Comparison of ENCODE assay signal across 8 mouse cellular contexts in the genomic region with DNA sequence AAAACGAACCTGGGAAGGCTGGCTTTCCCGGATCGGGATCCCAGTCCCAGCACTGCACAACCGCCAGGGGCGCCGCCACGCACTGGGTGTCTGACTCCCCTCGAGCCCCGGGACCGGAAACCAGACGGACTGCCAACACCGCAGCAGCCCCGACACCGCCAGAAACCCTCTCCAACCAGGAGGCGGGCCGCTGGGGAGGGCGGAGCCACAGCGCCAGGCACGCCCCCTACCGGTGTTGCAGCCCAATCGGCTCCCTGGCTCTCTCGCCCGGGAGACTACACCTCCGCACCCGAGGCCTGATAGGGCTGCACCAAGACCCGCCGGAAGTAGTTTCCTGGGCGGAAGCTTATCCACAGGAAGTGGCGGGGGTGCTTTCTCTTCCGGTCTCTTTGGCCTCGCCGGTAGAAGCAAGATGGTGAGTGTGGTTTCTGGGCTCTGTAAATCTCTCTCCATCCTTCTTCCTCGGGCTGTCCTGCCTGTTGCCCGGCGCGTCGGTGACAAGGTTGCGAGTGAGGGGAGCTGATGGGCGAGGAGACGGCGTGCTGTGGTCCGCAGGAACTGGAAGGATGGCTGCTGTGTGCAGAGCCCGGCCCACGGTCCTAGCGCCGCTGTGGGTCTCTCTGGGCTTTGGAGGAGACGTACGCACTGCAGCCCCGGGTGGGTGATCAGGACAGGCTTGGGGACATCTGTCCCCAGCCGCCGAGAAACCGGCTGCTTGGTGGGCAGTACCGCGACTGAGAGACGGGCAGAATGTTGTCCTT. TPM values are rescaled to one million over a fixed set of nuclear protein-coding genes. Genes with fewer than 3 reads are reported as not detected.
DNase-seq lines count a peak whose midpoint lies in the region; ATAC-seq and TF ChIP-seq lines count a peak whose summit lies in the region.

Gene Rpl37, plus strand, starts transcription at position 376 of the 761 bp plus-strand sequence.

- TF ChIP-seq POLR2A in kidney, adult 2 months (IDR thresholded peaks at IDR 0.05; ENCODE audit: low read depth, low read length), result peak; percentile 32
- peak; percentile 49 for TF ChIP-seq POLR2A in spleen, adult 2 months (IDR thresholded peaks at IDR 0.05; ENCODE audit: low read depth, low read length)

- under 1% methylated on average over 54 of the region's 55 CpGs for WGBS in embryonic facial prominence, embryonic 13.5 days
- WGBS in kidney, adult 2 months, result under 1% methylated on average over 55 of the region's 55 CpGs
- under 1% methylated on average over 55 of the region's 55 CpGs for WGBS in limb, embryonic 12.5 days
- 0% methylated on average over 55 of the region's 55 CpGs for WGBS in midbrain, embryonic 15.5 days
- WGBS in spleen, adult 2 months, result under 1% methylated on average over 55 of the region's 55 CpGs

- H3K9me3 ChIP-seq in embryonic facial prominence, embryonic 13.5 days, result no peaks in the 10 kb centered on the region
- H3K9me3 ChIP-seq in limb, embryonic 12.5 days, result no peaks in the 10 kb centered on the region
- H3K9me3 ChIP-seq in midbrain, embryonic 15.5 days, result no peaks in the 10 kb centered on the region

- peak within 1 kb of the TSS; percentile 98 for H3K4me3 ChIP-seq in embryonic facial prominence, embryonic 13.5 days
- H3K4me3 ChIP-seq in kidney, adult 2 months (ENCODE audit: insufficient read depth, low read depth, low read length), result peak within 1 kb of the TSS; percentile 83
- peak within 1 kb of the TSS; percentile 87 for H3K4me3 ChIP-seq in limb, embryonic 12.5 days (replicated peaks)
- H3K4me3 ChIP-seq in midbrain, embryonic 15.5 days, result peak within 1 kb of the TSS; percentile 74
- peak within 1 kb of the TSS; percentile 85 for H3K4me3 ChIP-seq in spleen, adult 2 months (ENCODE audit: extremely low read depth, insufficient read depth, insufficient read length)

- TF ChIP-seq CTCF in kidney, adult 2 months (conservative IDR thresholded peaks at IDR 0.05; ENCODE audit: insufficient read depth, insufficient read length, low read depth, low read length), result peak; percentile 47; the same call in 1 of the 2 replicates
- peak; percentile 46; the same call in 1 of the 2 replicates for TF ChIP-seq CTCF in spleen, adult 2 months (IDR thresholded peaks at IDR 0.05; ENCODE audit: extremely low read depth, insufficient read depth, insufficient read length, insufficient replicate concordance)

- peak within 1 kb of the TSS; percentile 69 for H3K4me2 ChIP-seq in embryonic facial prominence, embryonic 13.5 days
- H3K4me2 ChIP-seq in limb, embryonic 12.5 days, result peak within 1 kb of the TSS; percentile 80
- H3K4me2 ChIP-seq in midbrain, embryonic 15.5 days, result peak within 1 kb of the TSS; percentile 78

- peak within 1 kb of the TSS; percentile 93 for H3K27ac ChIP-seq in embryonic facial prominence, embryonic 13.5 days
- H3K27ac ChIP-seq in kidney, adult 2 months (ENCODE audit: insufficient read depth, low read depth, low read length), result peak within 1 kb of the TSS; percentile 90
- H3K27ac ChIP-seq in limb, embryonic 12.5 days, result peak within 1 kb of the TSS; percentile 97
- H3K27ac ChIP-seq in midbrain, embryonic 15.5 days, result peak within 1 kb of the TSS; percentile 86
- peak within 1 kb of the TSS; percentile 88 for H3K27ac ChIP-seq in spleen, adult 2 months (ENCODE audit: insufficient read depth, low read length)

- no peaks in the 10 kb centered on the region for H3K27me3 ChIP-seq in embryonic facial prominence, embryonic 13.5 days
- H3K27me3 ChIP-seq in kidney, adult 2 months (replicated peaks; ENCODE audit: control insufficient read depth, insufficient read depth, low read length), result no peaks in the 10 kb centered on the region
- H3K27me3 ChIP-seq in limb, embryonic 12.5 days, result no peaks in the 10 kb centered on the region
- H3K27me3 ChIP-seq in midbrain, embryonic 15.5 days (replicated peaks), result no peaks in the 10 kb centered on the region
- H3K27me3 ChIP-seq in spleen, adult 2 months (ENCODE audit: control insufficient read depth, insufficient read depth, low read length), result no peaks in the 10 kb centered on the region

- DNase-seq in 3134 (ENCODE audit: extremely low read depth, insufficient read length, low spot score), result peak; percentile 100
- peak; percentile 100 for DNase-seq in adrenal gland, postnatal 36 days
- DNase-seq in heart, adult 18-20 months, result peak; percentile 98 to 99
- peak; percentile 99 for DNase-seq in kidney, adult 2 months
- DNase-seq in spleen, adult 2 months (ENCODE audit: low read depth in 1 of 2, low spot score in 2 of 2), result peak; percentile 96 to 99

- peaks cover 12% of the 10 kb centered on the region for H3K4me1 ChIP-seq in embryonic facial prominence, embryonic 13.5 days
- H3K4me1 ChIP-seq in kidney, adult 2 months (ENCODE audit: control insufficient read depth, insufficient read depth, low read length), result peaks cover 5% of the 10 kb centered on the region; the same call in 1 of the 2 replicates
- H3K4me1 ChIP-seq in limb, embryonic 12.5 days (replicated peaks), result peaks cover 17% of the 10 kb centered on the region
- H3K4me1 ChIP-seq in midbrain, embryonic 15.5 days, result peaks cover 26% of the 10 kb centered on the region
- H3K4me1 ChIP-seq in spleen, adult 2 months (ENCODE audit: control insufficient read depth, insufficient read depth, insufficient read length), result no peaks in the 10 kb centered on the region; the same call in 1 of the 2 replicates

- peaks cover 39% of the 10 kb centered on the region for H3K36me3 ChIP-seq in embryonic facial prominence, embryonic 13.5 days
- H3K36me3 ChIP-seq in kidney, adult 2 months (ENCODE audit: control insufficient read depth, insufficient read depth, low read length), result peaks cover 4% of the 10 kb centered on the region; the same call in 1 of the 2 replicates
- H3K36me3 ChIP-seq in limb, embryonic 12.5 days, result peaks cover 41% of the 10 kb centered on the region
- H3K36me3 ChIP-seq in midbrain, embryonic 15.5 days (replicated peaks), result peaks cover 28% of the 10 kb centered on the region
- peaks cover 25% of the 10 kb centered on the region for H3K36me3 ChIP-seq in spleen, adult 2 months (ENCODE audit: control insufficient read depth, insufficient read depth, low read length)

- H3K9ac ChIP-seq in embryonic facial prominence, embryonic 13.5 days, result peak within 1 kb of the TSS; percentile 97
- peak within 1 kb of the TSS; percentile 91 for H3K9ac ChIP-seq in limb, embryonic 12.5 days (replicated peaks)
- peak within 1 kb of the TSS; percentile 73 for H3K9ac ChIP-seq in midbrain, embryonic 15.5 days

- ATAC-seq in embryonic facial prominence, embryonic 13.5 days (ENCODE audit: insufficient number of reproducible peaks, insufficient read depth, low FRiP score, low TSS enrichment, low read depth), result peak; percentile 99
- peak; percentile 98 for ATAC-seq in limb, embryonic 12.5 days (ENCODE audit: insufficient number of reproducible peaks, insufficient read depth, low FRiP score, low TSS enrichment, low read depth)
- ATAC-seq in midbrain, embryonic 15.5 days (replicated peaks), result peak; percentile 99

RNA-seq across cellular contexts. Expression of gene Rpl37, which starts in this region (rescaled TPM):
- total RNA-seq in adrenal gland, postnatal 36 days (2021), result 100 to 1,000 TPM; 399 to 467 TPM
- 596 and 689 TPM in 2 replicates for polyA plus RNA-seq in embryonic facial prominence, embryonic 13.5 days (2015; fragmentation: Nextera tagmentation; extraction: Ambion mirVana)
- 100 to 1,000 TPM; 208 to 218 TPM for total RNA-seq in heart, adult 18-20 months (2021)
- 663 and 821 TPM in 2 replicates for polyA plus RNA-seq in kidney, adult 2 months (2012; rRNA removed)
- polyA plus RNA-seq in limb, embryonic 12.5 days (2016; fragmentation: Nextera tagmentation; extraction: Ambion mirVana), result 582 and 603 TPM in 2 replicates
- polyA plus RNA-seq in midbrain, embryonic 15.5 days (2015; fragmentation: Nextera tagmentation; extraction: Ambion mirVana), result 261 and 286 TPM in 2 replicates
- 670 and 900 TPM in 2 replicates for polyA plus RNA-seq in spleen, adult 2 months (2012; rRNA removed)

Comparison
In these comparisons a context has a peak if more than half of its experiments do, and no peak if none do; other contexts are left out.
1. Peak in every context shown above with its lines: DNase-seq, ATAC-seq, H3K4me3 ChIP-seq and H3K27ac ChIP-seq.